Mouse (Mus musculus): ENCODE measurements around the gene Gm17622.

The Gm17622 gene

DNA sequence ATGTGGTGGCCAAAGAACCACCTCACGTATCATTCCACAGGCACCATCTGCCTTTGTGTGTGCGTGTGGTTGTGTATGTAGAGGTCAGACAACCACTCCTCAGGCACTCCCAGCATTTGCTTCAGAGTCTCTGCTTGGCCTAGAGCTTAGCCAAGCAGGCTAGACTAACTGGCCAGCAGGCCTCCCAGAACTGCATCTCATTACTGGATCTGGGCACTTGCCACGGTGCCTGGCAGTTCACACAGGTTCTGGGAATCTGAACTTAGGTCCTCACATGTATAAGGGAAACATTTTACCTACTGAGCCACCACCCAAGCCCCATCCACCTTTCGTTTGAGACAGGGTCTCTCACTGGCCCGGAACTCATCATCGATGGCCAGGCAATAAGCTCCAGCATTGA is 41.6 kb downstream of the Gm17622 start:
- Histone ChIP-seq H3K36me3 (ENCODE audit: insufficient read depth, low read length) (peaks cover 9% of the 10 kb centered on the region), H3K9me3 (ENCODE audit: low read length) (no peaks in the 10 kb centered on the region), H3K27me3 (ENCODE audit: insufficient read depth, low read length) (no peaks in the 10 kb centered on the region), H3K4me3 (replicated peaks; ENCODE audit: low read length) (no peak overlapping the region), H3K4me1 (replicated peaks; ENCODE audit: low read depth, low read length) (peaks cover 16% of the 10 kb centered on the region)
- TF ChIP-seq CTCF (conservative IDR thresholded peaks at IDR 0.05; ENCODE audit: low read length) (no peak), NANOG (IDR thresholded peaks at IDR 0.05; ENCODE audit: borderline replicate concordance, low read length) (no peak), POU5F1 (IDR thresholded peaks at IDR 0.05; ENCODE audit: borderline replicate concordance, low read length) (no peak)

DNA sequence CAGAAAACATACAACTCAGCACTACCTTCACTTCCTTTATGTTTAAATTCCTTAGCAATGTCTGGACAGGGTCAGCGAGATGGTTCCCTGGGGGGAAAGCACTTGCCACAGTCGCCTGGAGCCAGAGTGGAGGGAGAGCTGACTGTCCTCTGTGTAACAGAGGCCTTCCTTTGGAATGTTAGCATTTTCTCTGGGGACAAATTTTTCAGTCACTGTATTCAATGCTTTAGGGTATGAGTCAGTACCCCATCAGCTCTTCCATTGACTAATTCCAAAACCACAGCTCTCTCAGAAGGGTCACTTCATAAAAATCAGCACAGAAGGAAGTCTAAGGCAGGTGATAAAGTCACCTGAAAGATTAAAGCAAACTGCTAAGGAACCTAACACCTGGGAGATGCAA is 43.2 kb downstream of the Gm17622 start:
- peaks cover 9% of the 10 kb centered on the region for H3K36me3 ChIP-seq (ENCODE audit: insufficient read depth, low read length)
- peaks cover 5% of the 10 kb centered on the region; the same call in 1 of the 2 replicates for H3K4me1 ChIP-seq (replicated peaks; ENCODE audit: low read depth, low read length)
- no peaks in the 10 kb centered on the region for H3K27me3 ChIP-seq (ENCODE audit: insufficient read depth, low read length)
- no peak for TF ChIP-seq CTCF (conservative IDR thresholded peaks at IDR 0.05; ENCODE audit: low read length)
- no peak for TF ChIP-seq POU5F1 (IDR thresholded peaks at IDR 0.05; ENCODE audit: borderline replicate concordance, low read length)
- no peak for TF ChIP-seq NANOG (IDR thresholded peaks at IDR 0.05; ENCODE audit: borderline replicate concordance, low read length)
- H3K4me3 ChIP-seq (replicated peaks; ENCODE audit: low read length): no peak overlapping the region
- no peaks in the 10 kb centered on the region for H3K9me3 ChIP-seq (ENCODE audit: low read length)

DNA sequence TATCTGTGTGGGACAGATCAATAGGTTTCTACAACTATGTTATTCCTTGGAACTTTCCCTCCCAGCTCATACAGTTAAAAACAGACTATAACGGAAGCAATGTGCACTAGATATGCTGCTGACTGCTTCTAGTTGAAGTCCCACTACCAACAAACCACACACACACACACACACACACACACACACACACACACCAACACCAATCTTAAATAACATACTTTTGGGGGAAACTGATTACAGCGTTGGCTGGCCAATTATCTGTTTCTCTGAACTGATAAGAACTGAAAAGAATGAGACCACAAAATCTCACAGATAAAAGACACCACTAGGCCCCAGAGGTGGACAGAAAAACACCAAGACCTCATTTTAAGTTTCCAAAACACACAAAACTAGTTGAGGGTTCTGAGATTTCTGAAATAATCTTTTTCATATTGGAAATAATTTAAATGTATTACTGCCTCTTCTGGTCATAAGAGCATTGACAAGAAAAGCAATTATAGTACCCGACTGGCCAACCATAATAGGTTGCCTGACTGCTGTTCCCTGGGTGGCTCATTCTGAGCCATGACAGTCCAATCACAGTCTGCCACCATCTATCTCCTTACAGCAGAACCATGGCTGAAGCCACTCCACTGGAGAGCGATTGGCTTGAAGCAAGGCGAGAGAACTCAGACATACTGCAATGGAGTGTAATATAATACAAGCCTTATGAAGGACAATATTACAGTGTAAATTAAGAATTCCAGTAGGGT is 46.5 kb downstream of the Gm17622 start:
- H3K27me3 ChIP-seq (ENCODE audit: insufficient read depth, low read length): no peaks in the 10 kb centered on the region
- H3K9me3 ChIP-seq (ENCODE audit: low read length): no peaks in the 10 kb centered on the region
- H3K4me1 ChIP-seq (replicated peaks; ENCODE audit: low read depth, low read length): peaks cover 13% of the 10 kb centered on the region; the same call in 1 of the 2 replicates
- TF ChIP-seq NANOG (IDR thresholded peaks at IDR 0.05; ENCODE audit: borderline replicate concordance, low read length) (no peak), POU5F1 (IDR thresholded peaks at IDR 0.05; ENCODE audit: borderline replicate concordance, low read length) (no peak), CTCF (conservative IDR thresholded peaks at IDR 0.05; ENCODE audit: low read length) (no peak)
- H3K4me3 ChIP-seq (replicated peaks; ENCODE audit: low read length): no peak overlapping the region
- H3K36me3 ChIP-seq (ENCODE audit: insufficient read depth, low read length): no peaks in the 10 kb centered on the region

DNA sequence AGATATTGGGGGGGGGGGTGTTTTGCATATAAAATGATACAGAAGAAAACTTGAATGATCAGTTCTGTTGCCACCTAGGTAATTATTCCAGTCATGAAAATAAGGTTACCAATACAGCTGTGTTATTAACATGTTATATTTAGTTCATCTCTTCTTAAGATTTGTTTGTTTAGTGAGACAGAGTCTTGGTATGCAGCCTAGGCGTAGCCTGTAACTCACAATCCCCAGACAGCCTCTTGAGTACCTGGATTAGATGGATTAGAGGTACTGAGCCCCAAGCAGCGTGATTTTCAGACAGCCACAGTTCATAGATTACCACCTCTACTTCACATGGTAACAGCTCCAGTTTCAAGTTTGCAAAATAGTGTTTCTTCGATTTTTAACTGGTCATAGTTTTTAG is 47.6 kb downstream of the Gm17622 start:
- H3K4me3 ChIP-seq (replicated peaks; ENCODE audit: low read length): no peak overlapping the region
- no peaks in the 10 kb centered on the region for H3K36me3 ChIP-seq (ENCODE audit: insufficient read depth, low read length)
- no peaks in the 10 kb centered on the region for H3K9me3 ChIP-seq (ENCODE audit: low read length)
- no peak for TF ChIP-seq NANOG (IDR thresholded peaks at IDR 0.05; ENCODE audit: borderline replicate concordance, low read length)
- no peak for TF ChIP-seq CTCF (conservative IDR thresholded peaks at IDR 0.05; ENCODE audit: low read length)
- TF ChIP-seq POU5F1 (IDR thresholded peaks at IDR 0.05; ENCODE audit: borderline replicate concordance, low read length): no peak
- H3K4me1 ChIP-seq (replicated peaks; ENCODE audit: low read depth, low read length): peaks cover 13% of the 10 kb centered on the region; the same call in 1 of the 2 replicates
- H3K27me3 ChIP-seq (ENCODE audit: insufficient read depth, low read length): no peaks in the 10 kb centered on the region

Measured in E14TG2a.4 (cell line).